Mouse (Mus musculus): ENCODE measurements at regions not wholly inside any gene's neighbourhood (a gene's known extent, or its start where the extent isn't known, plus 50 kb on each side); places are given as distances from the start of the nearest gene placed in this dataset.
"Not testable (repeated sequence)": the region's sequence is repeated elsewhere in the genome, so short reads cannot be mapped to it uniquely, and the experiment has no call there.

DNA sequence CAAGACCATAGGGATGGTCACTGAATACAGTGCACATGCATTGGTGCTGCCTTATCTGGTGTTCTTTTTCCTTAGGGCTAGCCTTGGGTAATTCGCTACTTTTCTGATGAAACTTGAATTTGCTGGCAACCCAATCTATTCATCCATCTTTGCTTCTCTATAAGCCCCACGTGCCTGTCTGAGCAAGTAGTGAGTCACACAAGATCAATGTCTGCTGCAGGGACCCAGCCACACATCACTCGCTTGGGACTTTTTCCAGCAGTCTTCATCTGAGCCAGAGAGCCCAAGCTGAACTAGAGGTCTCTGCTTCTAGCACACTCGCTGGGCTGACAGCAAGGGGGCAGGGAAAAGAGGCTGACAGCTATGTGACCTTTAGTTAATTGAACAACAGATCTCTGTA is 464.3 kb upstream of the Nmur2 start:
- DNase-seq, result no peak

DNA sequence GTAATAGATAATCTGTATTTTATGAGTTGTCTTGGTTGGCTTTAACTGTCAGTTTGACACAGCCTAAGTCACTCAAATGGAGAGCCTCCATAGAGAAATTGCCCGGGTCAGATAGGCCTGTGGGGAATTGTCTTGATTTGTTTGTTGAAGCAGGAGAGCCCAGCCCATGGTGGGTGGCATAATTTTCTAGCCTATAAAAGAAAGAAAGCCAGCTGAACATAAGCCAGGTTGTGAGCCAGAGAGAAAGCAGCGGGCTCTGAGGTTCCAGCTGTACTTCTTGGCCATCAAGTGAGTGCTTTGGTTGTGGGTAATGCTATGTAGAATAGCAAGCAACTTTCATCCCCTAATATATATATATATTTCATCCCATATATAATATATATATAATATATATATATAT is 474.1 kb upstream of the Nmur2 start:
- DNase-seq, result no peak

DNA sequence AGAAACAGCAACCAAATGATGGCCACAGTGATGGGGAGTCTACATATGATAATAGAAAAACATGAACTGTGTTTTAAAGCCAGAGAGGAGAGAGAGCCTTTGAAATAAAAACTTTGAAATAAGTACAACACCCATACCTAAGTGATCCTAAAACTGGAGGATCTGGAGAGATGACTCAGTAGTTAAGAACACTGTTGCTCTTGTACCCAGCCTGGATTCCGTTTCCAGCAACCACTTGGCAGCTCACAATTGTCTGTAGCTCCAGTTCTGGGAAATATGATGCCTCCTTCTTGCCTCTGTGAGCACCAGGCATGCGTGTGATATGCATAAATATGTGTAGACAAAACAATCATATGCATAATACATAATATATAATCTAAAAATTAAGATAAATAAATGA is 477.7 kb upstream of the Nmur2 start:
- DNase-seq, result no peak

DNA sequence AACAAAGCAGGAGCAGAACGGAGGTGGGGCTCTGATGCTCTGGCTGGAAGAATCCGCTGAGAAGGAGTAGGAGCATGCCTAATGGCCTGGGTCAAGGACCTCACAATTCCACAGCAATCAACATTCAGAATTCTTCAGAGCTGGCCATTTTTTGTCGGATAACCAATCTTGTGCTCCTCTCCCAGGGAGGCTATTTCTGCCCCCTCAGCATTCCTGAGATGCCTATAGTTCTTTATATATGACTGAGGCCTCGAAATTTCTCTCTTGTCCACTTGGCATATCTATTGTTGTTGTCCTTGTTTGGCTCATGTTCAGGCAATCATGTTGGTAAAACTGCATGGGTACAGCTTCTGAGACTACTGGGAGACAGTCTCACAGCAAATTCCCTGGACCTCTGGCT is 460.5 kb upstream of the Gria1 start:
- DNase-seq, result no peak

DNA sequence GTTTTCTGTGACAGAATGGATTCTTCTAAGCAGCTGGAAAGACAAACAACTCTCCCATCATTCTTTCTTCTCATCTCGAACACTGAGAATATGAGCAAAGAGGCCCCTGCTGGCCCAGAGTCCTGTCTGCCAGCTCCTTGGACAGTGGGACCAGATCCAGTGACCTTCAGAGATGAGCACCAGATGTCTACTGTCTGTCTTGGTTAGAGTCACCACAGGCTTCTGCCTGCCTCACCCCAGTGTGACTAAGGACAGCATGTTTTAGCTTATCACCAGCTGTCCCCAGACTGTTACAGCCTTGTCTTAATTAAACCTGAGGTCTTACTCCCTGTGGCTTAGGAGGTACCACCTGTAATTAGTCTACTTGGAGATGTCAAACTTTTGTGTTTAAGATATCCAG is 454.9 kb upstream of the Gria1 start:
- DNase-seq, result no peak

DNA sequence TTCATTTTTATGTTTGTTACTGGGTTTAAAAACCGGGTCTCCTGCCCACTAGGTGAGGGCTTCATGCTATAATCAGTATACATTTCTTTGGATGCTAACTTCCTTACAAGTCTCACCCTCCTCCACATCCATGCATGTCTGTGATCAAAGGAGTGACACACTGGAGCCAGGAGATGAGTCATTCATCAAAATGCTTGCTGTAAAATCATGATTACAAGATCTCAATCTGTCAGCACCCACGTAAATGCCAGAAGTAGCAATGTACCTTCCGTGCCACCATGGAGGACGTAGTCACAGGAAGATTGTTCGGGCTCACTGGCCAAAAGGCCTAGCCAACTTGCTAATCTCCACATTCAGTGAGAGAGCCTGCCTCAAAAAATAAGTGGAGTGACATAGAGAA is 431.2 kb upstream of the Gria1 start:
- DNase-seq, result peak; percentile 54

DNA sequence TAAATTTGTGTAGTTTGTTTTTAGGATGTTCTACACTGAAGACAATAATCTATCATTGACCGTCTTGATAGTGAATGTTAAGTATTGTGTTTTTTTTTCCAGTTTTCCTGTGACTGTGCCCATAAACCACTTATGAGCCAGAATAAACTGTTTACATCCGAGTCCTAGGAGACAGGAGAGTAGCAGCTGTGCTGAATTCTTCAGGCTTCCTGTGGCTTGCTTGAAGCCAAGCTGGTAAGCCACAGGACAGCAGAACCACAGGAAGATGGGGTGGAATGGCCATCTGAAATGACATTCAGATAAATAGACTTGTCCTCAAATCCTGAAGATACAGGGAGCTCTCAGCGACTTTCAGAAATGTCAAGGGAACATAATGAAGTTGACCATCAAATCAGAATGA is 428.1 kb upstream of the Gria1 start:
- DNase-seq, result no peak

DNA sequence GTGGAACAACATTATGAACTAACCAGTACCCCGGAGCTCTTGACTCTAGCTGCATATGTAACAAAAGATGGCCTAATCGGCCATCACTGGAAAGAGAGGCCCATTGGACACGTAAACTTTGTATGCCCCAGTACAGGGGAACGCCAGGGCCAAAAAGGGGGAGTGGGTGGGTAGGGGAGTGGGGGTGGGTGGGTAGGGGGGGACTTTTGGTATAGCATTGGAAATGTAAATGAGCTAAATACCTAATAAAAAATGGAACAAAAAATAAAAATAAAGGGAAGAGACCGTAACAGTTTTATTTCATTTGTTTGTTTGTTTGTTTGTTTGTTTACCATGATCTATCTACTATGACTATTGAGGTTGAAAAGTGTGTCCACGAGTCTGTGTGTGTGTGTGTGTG is 417.8 kb upstream of the Gria1 start:
- DNase-seq, result not testable (repeated sequence)

DNA sequence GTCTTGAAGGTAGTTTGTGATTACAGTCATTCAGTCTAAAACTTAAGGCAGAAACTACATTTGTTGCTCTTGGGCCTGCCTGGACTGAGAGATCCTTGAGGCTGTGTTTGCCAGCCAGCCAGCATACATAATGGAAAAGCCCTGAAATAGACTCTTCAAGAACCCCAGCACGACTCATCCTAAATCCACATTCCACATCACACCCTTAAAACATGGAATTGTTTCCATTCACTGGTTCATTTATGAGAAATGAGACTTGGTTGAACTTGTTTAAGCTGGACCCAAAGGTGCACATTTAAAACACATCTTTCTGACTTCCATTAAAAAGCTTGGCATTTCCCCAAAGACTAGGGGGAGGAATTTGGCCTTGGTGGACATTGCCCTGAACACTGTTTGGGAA is 407.4 kb upstream of the Gria1 start:
- DNase-seq, result no peak

DNA sequence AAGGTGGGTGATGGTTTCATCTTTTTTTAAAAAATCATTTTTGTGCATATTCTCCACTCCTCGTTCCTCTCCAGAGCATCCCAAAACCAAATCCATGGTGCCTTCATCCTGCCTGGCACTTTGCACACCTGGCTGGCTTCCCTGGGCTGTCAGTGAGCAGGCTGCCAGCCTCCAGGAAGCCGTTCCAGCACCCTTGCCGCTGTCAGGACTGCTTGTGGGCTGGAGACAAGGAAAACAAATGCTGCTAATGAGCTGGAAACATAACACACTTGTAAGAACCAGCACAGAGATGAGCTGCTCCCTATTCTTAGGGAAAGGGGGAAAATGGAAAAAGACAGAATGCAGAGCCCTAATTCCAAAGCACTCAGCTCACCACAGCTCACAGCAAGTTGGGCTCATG is 383.5 kb upstream of the Gria1 start:
- peak; percentile 54 for DNase-seq

DNA sequence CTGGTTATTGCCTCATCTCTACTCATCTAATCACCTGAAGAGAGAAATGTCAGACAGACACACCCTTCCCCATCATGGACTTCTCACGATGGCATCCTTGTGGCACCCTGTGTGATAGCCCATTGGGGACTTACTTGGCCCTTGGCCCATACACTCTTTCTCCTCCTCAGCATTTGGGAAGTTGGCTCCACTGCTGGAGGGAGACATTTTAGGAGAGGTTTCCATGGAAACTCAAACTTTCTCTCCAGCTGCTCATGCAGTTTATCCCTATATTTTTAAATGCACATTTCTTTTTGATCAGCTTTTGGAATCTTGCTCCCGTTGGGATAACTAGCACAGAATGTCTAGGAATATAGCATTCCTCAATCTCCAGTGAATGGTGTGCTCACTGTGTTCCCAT is 377.7 kb upstream of the Gria1 start:
- DNase-seq, result peak; percentile 4

DNA sequence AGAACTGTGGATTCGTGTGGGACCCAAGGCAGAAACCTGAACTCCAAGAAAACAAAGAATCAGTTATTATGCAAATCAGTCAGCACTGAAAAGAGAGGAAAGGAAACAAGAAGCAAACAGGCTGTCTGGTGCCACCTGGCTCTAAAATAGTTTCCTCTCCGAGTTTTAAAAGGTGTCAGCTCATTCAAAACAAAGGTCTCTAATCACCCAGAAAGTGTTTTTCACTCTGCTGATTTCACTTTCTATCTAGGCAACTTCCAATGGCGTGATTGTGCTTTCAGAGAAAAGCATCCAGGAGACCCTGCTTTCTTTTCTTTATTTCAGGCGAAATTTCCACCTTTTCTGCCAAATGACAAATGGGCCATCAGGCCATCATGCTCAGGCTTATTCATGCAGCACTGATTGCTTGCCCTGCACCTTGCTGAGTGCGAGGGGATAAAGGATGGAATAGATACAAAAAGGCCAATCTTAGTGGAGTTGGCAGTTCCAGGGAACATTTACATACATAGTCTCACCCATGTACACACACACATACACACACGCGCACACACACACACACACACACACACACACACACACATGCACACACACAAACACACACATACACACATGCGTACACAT is 374.5 kb upstream of the Gria1 start:
- no peak for DNase-seq

DNA sequence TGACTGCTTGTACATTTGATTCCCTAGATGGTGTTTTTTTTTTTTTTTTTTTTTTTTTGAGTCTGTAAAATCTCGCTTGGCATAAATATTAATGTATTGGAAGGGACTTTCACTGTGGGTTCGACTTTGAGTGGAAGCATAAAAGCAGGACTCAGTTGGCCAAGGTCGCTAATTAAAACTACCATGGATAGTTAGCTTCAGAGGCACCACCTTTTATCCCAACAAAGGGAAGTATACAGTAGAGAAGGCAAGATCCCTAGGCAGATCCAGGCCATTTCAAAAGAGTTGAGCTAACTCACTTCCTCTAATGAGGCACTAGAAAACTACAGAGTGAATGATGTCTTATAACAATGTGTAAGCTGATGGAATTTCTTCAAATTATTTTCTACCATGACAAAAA is 369.5 kb upstream of the Gria1 start:
- no peak for DNase-seq
